Mouse (Mus musculus) embryonic facial prominence, embryonic 11.5 days (tissue): ENCODE measurements around the gene Gdap1l1. TPM values are rescaled to one million over a fixed set of nuclear protein-coding genes. Genes with fewer than 3 reads are reported as not detected.

Experiments
- ATAC-seq: fragments of 200-750 bp; cut with Nextera tagmentation; replicated peaks from 2 replicates; pipeline ENCODE4 v1.8.0; 2017; ENCODE audit warnings: low read depth; ENCODE audit not compliant: insufficient number of reproducible peaks, low FRiP score, low TSS enrichment
- DNase-seq: peaks from one replicate; pipeline ENCODE4 v3.0.0-alpha.2; 2015; ENCODE audit warnings: low spot score
- H3K27ac ChIP-seq: fragments of 300-500 bp; sonication (generic); replicated peaks from 2 replicates; pipeline ENCODE4 v1.5.1; 2014; ENCODE audit warnings: mild to moderate bottlenecking, low read depth, low read length, control low read depth
- H3K27me3 ChIP-seq: fragments of 300-500 bp; sonication (generic); 2 replicates; pipeline ENCODE4 v1.6.1; 2014; ENCODE audit warnings: mild to moderate bottlenecking, low read length, moderate library complexity, mixed read lengths; ENCODE audit not compliant: control insufficient read depth, insufficient read depth
- H3K36me3 ChIP-seq: fragments of 300-500 bp; sonication (generic); replicated peaks from 2 replicates; pipeline ENCODE4 v1.6.1; 2014; ENCODE audit warnings: low read depth, mild to moderate bottlenecking, low read length, moderate library complexity, mixed read lengths; ENCODE audit not compliant: control insufficient read depth, insufficient read depth
- H3K4me1 ChIP-seq: fragments of 300-500 bp; sonication (generic); 2 replicates; pipeline ENCODE4 v1.6.1; 2014; ENCODE audit warnings: low read length, mixed read lengths; ENCODE audit not compliant: control insufficient read depth, insufficient read depth
- H3K4me2 ChIP-seq: fragments of 300-500 bp; sonication (generic); 2 replicates; pipeline ENCODE4 v1.6.1; 2014; ENCODE audit warnings: low read depth, mild to moderate bottlenecking, control low read depth, low read length, moderate library complexity
- H3K4me3 ChIP-seq: fragments of 300-500 bp; sonication (generic); 2 replicates; pipeline ENCODE4 v1.5.1; 2014; ENCODE audit warnings: low read depth, low read length, control low read depth
- H3K9ac ChIP-seq: fragments of 300-500 bp; sonication (generic); replicated peaks from 2 replicates; pipeline ENCODE4 v1.6.1; 2014; ENCODE audit warnings: mild to moderate bottlenecking, control low read depth, low read length
- H3K9me3 ChIP-seq: fragments of 300-500 bp; sonication (generic); replicated peaks from 2 replicates; pipeline ENCODE4 v1.6.1; 2016; ENCODE audit warnings: mild to moderate bottlenecking, low read length, inconsistent platforms, mixed read lengths; ENCODE audit not compliant: control insufficient read depth
- WGBS: fragments of 180-500 bp; shearing (Covaris S2); extraction: QIAGEN DNeasy Blood & Tissue Kit; methylation state at CpG from one replicate; pipeline ENCODE4 v1.1.7; 2014; 5-methylcytosine and 5-hydroxymethylcytosine counted together
- polyA plus RNA-seq: library from polyadenylated mRNA; unstranded; fragments of >200 nt; fragmentation: Nextera tagmentation; extraction: Ambion mirVana; gene quantifications from 2 replicates; pipeline ENCODE4 v1.2.1, GENCODE M21; 2014

Gene Gdap1l1
- polyA plus RNA-seq, 1 experiment from 2014 or later: 10.9 TPM

DNA sequence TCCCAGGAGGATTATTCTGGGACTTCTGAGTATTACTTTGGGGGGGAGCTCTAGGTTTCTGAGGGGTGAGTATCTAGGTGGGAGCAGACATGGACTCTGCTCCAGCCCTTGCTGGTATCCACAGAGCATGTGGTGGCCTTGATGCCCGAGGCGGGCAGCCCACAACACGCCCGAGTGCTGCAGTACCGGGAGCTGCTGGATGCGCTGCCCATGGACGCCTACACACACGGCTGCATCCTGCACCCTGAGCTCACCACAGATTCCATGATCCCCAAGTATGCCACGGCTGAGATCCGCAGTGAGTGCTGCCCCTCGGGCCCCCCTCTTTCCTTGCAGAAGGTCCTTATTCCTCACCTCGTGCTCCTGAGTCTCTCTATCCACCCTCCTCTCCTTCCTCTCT is 9.1 kb downstream of the Gdap1l1 start:
- Histone ChIP-seq H3K4me1 (no peaks in the 10 kb centered on the region), H3K4me3 (no peak overlapping the region), H3K9me3 (no peaks in the 10 kb centered on the region), H3K27ac (no peak overlapping the region), H3K9ac (no peak overlapping the region), H3K4me2 (no peak overlapping the region), H3K36me3 (no peaks in the 10 kb centered on the region), H3K27me3 (no peaks in the 10 kb centered on the region)
- WGBS: 86% methylated on average over 12 of the region's 12 CpGs
- ATAC-seq (no peak), DNase-seq (no peak)

DNA sequence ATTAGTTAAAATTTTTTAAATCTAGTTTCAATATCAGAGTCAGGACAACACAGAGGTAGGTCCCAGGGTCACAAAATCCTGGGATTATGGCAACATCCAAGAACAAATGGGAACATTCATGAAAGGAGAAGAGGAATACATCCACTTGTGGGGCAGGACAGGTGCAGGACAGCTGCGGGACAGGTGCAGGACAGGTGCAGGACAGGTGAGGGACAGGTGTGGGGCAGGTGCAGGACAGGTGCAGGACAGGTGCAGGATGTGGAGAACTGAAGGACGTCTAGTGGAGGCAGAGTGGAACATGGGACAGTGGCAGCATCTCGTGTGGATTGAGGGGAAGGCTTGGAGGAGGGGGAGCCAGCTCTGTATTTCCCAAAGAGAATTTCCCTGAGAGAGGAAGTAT is 11.0 kb downstream of the Gdap1l1 start:
- Histone ChIP-seq H3K27ac (no peak overlapping the region), H3K4me2 (no peak overlapping the region), H3K9ac (no peak overlapping the region), H3K4me3 (no peak overlapping the region), H3K4me1 (no peaks in the 10 kb centered on the region), H3K9me3 (no peaks in the 10 kb centered on the region), H3K27me3 (no peaks in the 10 kb centered on the region), H3K36me3 (no peaks in the 10 kb centered on the region)
- no peak for DNase-seq
- 70% methylated on average over 3 of the region's 3 CpGs for WGBS
- no peak for ATAC-seq

DNA sequence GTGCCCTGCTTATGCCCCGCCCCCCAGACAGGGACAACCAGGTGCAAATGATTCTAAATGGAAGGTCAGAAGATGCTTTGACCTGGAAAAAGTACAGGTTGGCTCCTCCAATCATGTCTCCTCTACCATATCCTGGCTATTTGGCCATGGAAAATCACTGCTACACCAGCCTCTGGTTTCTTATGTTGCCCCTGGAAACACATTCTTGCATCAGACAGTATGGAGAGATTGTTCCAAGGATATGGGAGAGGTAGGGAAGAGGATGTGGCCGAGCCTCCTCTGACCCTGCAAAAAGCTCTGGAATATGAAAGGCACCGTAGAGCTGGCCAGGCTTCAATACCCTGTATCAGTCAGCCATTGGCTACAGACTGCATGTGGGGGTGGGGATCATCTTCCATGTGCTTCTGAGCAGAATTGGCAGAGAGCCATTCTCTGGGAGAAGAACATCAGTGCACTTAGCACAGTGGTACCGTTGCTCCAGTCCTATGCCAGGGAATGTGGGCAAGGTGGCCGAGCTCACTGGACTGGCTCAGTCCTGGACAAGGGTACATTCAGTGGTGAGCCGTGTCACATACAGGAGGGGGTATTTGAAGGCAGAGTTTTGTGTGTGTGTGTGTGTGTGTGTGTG is 12.5 kb downstream of the Gdap1l1 start:
- H3K27ac ChIP-seq: no peak overlapping the region
- H3K27me3 ChIP-seq: no peaks in the 10 kb centered on the region
- H3K9me3 ChIP-seq: no peaks in the 10 kb centered on the region
- WGBS: 72% methylated on average over 6 of the region's 6 CpGs
- no peak overlapping the region for H3K9ac ChIP-seq
- H3K4me3 ChIP-seq: no peak overlapping the region
- DNase-seq: no peak
- H3K36me3 ChIP-seq: no peaks in the 10 kb centered on the region
- H3K4me2 ChIP-seq: no peak overlapping the region
- no peak for ATAC-seq
- H3K4me1 ChIP-seq: no peaks in the 10 kb centered on the region

DNA sequence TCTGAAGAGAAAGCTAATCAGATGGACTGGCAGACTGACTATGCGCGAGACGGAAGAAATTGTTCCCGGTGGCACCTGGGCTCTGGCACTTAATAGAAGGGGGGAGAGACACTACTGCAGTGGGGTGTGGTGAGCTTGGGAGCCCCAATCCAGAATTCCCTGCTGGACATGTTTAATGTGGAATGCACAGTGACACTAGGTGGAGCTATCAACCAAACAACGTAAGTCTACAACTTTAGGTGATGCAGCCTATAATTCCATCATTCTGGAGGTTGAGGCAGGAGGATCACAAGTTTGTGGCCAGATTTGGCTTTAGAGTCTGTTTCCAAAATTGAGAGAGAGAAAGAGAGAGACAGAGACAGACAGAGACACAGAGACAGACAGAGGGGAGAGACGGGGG is 14.5 kb downstream of the Gdap1l1 start:
- Histone ChIP-seq H3K9me3 (no peaks in the 10 kb centered on the region), H3K27me3 (no peaks in the 10 kb centered on the region), H3K27ac (no peak overlapping the region), H3K36me3 (no peaks in the 10 kb centered on the region), H3K4me1 (no peaks in the 10 kb centered on the region), H3K9ac (no peak overlapping the region), H3K4me3 (no peak overlapping the region), H3K4me2 (no peak overlapping the region)
- 86% methylated on average over 6 of the region's 6 CpGs for WGBS
- ATAC-seq (no peak), DNase-seq (no peak)

DNA sequence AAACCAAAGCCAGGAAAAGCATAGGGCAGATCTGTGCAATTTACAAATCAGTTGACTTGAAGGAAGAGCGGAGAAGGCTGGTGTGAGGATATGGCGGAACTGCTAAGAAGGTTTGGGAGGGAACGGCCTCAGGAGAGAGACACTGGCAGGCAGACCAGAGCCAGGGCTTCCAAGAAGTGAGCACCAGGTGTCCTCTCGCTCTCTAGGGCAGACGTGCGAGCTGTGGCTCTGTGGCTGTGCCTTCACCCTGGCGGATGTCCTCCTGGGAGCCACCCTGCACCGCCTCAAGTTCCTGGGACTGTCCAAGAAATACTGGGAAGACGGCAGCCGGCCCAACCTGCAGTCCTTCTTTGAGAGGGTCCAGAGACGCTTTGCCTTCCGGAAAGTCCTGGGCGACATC is 15.1 kb downstream of the Gdap1l1 start:
- H3K4me3 ChIP-seq: no peak overlapping the region
- no peaks in the 10 kb centered on the region for H3K36me3 ChIP-seq
- 89% methylated on average over 13 of the region's 13 CpGs for WGBS

DNA sequence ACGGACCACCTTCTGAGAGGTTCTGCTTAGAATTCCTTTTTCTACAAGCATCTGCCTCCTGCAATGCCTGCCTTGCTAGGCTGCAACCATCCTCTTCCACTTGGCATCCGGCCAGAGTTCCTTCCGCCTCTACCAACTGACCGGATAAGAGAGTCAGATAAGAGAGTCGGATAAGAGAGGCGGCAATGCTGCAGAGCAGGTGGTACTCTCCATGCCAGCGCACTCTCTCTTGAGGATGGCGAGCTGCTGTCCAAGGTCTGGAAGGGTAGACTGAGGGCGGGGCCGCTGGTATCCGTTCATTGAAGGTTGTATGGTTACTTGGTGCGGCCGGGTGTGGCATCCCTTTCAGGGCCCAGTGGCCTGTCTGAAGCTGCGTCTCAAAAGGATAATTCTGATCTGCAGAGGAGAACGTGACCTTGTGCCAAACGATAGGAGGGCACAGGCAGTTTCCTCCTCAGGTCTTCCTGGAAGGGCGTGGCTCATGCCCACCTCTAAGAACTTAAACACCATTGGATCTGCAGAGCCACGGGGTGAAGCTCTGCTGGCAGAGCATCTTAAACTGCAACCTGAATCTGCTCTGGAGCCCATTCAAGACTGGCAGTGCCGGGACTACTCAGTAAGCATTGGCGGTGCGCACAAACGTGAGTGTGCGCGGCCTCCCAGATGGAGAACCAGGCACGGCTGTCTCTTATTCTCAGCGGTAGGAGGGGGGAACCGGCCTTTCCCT is 20.4 kb downstream of the Gdap1l1 start:
- Histone ChIP-seq H3K27ac (no peak overlapping the region), H3K36me3 (no peaks in the 10 kb centered on the region), H3K4me2 (no peak overlapping the region), H3K9ac (no peak overlapping the region), H3K27me3 (peaks cover 5% of the 10 kb centered on the region; the same call in 1 of the 2 replicates), H3K9me3 (no peaks in the 10 kb centered on the region), H3K4me3 (no peak overlapping the region), H3K4me1 (no peaks in the 10 kb centered on the region)
- DNase-seq: no peak
- WGBS: 57% methylated on average over 27 of the region's 27 CpGs
- ATAC-seq: no peak

More for the DNA sequence above, 15.1 kb downstream of the Gdap1l1 start:
- Histone ChIP-seq H3K4me1 (no peaks in the 10 kb centered on the region), H3K27me3 (peaks cover 2% of the 10 kb centered on the region; the same call in 1 of the 2 replicates), H3K27ac (no peak overlapping the region), H3K4me2 (no peak overlapping the region), H3K9ac (no peak overlapping the region), H3K9me3 (no peaks in the 10 kb centered on the region)
- no peak for DNase-seq
- no peak for ATAC-seq

DNA sequence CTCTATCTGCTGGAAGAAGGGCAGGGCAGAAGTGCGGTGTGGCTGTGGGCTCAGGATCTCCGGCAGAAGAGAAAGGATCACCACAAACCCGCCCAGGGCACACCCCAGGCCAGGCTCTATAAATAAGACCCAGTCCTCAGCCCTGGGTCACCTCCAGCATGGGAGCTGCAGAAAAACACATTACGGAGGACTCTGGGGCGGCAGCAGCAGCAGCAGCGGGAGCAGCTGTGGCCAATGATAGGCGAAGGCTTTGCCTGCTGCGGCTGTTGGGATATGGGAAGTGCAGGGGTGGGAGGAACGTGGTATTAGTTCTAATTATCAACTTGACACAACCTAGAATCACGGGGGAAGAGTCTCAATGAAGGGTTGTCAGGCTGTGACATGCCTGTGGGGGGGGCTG is 21.1 kb downstream of the Gdap1l1 start:
- Histone ChIP-seq H3K4me3 (no peak overlapping the region), H3K4me1 (no peaks in the 10 kb centered on the region), H3K27ac (no peak overlapping the region), H3K4me2 (no peak overlapping the region), H3K27me3 (peaks cover 5% of the 10 kb centered on the region; the same call in 1 of the 2 replicates), H3K9me3 (no peaks in the 10 kb centered on the region), H3K36me3 (no peaks in the 10 kb centered on the region), H3K9ac (no peak overlapping the region)
- ATAC-seq (no peak), DNase-seq (no peak)
- 47% methylated on average over 10 of the region's 10 CpGs for WGBS

DNA sequence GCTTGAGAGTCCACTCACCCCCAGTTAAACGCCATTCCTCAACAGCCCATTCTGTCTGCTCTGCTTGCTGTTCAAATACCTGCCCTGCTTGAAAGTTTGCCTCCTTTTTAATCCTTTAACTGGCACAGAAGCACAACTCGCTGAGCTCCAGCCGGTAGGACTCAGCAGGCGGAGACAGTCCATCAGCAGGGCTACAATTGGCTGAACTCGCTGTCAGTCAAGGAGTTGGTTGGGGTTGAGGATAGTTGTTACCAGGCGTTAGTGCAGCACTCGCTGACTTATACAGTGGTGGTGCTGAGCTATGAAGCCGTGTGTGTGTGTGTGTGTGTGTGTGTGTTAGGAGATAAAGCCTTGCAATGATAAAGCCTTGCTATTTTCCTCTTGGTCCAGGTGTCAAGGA is 22.3 kb downstream of the Gdap1l1 start:
- Histone ChIP-seq H3K4me1 (no peaks in the 10 kb centered on the region), H3K4me2 (no peak overlapping the region), H3K27ac (no peak overlapping the region), H3K9ac (no peak overlapping the region), H3K36me3 (no peaks in the 10 kb centered on the region), H3K27me3 (peaks cover 5% of the 10 kb centered on the region; the same call in 1 of the 2 replicates), H3K9me3 (no peaks in the 10 kb centered on the region), H3K4me3 (no peak overlapping the region)
- no peak for ATAC-seq
- no peak for DNase-seq
- 87% methylated on average over 8 of the region's 8 CpGs for WGBS
